Mouse (Mus musculus) spleen, postnatal 36 days (tissue): ENCODE results near the gene Zfp26.

Source experiments
- DNase-seq, 2 experiments: peaks; one replicate each; pipeline ENCODE4 v3.0.0; 2022; ENCODE audit warnings: low spot score in 2 of 2, mixed read lengths in 1 of 2

Gene Zfp26

DNA sequence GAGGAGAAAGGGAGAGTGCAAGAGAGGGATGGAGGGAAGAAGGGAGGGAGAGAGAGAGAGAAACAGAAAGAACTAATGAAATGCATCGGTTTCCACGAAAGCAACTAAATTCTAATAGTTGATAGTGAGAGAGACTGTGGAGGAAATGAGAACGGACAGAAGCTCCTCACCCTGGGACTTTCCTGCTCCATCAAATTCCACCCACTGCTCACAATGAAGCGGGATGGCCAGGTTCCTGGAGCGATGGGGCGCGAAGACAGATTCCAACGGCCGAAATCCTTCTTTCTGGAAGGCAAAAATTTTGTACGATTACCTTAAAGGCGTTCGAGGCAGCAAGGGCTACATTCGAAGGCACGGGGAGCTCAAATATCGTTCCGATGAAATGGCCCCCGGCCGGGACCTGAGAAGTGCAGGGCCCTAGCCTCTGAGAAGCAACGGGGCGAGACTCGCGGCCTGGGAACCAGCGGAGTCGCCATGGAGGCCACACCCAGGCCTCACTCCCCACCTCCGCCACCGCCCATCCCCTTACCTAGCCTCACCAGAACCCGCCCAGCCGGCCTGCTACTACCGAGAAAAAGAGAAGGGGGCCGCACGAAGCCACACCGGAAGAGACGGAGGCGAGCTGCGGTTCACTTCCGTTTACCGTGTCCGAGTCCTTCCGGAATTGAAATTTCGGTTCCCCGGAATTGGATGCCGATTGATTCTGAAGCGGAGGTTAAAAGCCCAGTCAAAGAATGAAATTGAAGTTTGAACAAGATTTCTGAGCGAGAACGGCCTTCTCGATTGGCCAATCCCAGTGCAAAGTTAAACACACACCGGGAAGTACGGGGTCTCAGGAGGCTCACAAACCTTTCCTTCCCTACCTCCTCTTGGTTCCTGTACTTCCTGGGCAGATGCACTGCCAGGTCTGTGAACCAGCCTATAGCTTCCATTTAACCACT is at the start of gene Zfp26:
Gene Zfp26, minus strand, starts transcription at position 786 of the 941 bp plus-strand sequence.
- peak; percentile 79 for DNase-seq

DNA sequence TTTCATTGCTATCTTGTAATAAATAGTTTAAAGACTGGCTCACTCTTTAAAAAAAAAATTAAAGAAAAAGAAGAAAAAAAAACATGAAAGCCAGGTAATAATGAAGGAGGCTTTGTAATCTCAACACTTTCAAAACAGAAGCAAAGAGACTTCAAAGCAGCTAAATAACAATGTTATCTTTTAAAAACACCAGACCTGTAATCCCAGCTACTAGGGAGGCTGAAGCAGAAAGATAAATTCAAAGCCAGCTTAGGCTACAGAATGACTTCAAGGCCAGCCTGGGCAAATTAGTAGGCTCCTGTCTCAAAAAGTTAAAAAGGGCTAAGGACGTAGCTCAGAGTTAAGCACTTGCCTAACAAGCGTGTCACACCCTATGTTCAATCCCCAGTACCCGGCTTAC is 49.7 kb upstream of the Zfp26 start:
- no peak for DNase-seq

DNA sequence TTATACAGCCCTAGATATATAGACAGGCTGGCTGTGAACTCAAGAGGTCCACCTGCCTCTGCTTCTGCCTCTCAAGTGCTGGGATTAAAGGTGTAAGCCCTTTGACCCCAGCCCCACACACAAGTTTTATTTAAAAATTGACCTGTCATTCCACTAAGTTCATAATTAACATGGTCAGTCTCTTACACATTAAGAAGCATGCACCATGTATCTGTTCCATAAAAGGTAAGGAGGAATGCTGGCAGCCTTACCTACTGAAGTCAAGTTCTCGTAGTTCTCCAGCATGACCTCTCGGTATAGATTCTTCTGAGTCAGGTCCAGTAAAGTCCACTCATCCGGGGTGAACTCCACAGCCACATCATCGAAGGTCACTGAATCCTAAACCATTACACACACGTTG is 44.8 kb upstream of the Zfp26 start:
- DNase-seq, result no peak

DNA sequence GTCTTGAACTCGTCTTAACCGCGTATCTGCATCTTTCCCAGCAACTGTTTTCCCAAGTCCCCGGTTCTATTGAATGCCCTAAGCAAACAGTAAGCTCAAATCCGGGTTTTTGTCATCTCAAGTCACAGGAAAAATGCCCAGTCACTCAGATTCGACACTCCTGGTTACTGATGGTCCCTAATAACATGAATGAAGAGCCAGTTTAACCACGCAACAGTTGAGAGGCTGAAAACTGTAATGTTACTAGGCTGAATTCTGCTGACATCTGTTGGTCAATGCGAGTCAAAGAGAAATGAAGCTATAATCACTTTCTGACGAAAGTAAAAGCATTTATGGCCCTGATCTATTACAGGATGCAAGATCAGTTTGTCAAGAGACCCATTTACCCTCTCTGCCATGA is 33.3 kb upstream of the Zfp26 start:
- peak in 1 of 2 experiments; percentile 4 for DNase-seq

DNA sequence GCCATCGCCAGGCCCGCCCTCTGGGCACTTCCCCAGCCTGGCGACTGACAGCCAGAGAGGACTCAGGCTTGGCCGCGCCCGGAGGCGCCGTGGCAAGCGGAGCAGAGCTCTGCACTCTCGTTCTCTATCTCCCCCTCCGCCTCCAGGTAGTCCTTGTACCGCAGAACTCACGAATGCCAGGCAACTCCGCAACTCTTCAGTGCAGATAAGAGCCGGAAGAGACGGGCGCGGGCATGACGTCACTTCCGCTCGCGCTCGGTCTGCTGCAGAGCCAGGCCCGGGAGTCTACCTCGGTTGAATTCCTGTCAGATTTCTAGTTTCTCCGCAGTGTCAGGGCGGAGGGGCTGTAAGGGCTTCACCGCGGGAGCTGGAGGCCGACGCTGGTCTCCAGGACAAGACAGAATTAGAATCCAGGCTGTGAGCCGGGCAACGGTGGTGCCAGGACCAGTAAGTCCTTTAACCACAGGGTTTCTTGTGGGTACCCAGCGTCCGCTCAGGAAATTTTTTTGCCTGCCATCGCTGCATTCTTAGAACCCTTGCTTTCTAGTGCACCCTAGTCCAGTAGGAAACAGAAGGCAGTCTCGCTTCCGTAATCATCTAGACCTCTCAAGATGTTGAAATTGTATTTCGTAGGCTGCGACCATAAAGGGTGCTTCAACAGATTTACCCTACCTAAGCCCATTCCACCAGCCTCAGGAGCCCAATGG is 32.7 kb upstream of the Zfp26 start, which contains the start of gene Zfp426:
Gene Zfp426, minus strand, starts transcription at position 220 of the 707 bp plus-strand sequence.
- peak; percentile 85 for DNase-seq

DNA sequence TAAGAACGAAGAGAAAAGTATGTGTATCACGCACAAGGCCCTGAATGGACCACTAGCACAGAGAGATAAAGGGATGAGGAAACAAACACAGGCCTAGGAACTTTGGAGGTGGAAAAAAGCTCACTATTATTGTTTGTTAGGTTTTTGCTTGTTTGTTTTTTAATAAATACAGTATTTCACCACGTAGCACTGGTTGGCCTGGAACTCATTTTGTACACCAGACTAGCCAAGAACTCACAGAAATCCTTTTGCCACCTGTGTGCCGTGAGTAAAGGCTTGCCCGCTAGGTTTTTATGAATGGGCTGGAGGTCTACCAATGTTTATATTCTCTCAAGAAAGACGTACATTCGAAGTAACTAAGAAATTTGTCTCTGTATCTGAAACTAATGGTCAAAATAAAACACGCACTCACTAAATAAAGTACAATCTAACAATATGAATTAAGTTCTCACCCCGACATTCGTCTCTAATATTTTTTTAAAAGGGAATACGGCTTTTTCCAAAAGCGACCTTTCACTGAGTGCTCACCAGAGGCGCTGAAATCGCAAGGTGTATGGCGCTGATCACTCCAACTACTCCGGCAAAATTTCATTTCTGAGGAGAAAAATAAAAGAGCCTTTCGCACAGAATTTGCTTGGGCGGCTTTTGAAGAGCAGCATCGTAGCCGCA is 32.0 kb upstream of the Zfp26 start:
- no peak for DNase-seq

DNA sequence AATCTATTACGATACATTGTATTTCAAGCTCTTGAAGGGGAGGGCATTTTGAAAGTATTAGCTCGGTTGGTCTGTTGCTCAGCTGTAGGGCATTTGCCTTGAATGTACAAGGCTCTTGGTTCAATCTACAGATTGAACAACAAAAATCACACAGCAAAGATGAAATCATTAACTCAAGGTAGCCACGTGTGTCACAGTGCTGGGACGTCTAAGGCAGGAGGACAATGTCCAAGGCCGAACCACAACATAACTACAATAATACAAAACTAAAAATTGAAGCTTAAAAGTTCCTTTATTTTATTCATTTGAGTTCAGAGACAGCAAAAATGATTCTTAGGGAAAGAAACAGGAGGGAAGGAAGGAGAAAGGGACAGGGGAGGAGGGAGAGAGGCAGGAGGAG is 29.6 kb upstream of the Zfp26 start:
- DNase-seq, result no peak

DNA sequence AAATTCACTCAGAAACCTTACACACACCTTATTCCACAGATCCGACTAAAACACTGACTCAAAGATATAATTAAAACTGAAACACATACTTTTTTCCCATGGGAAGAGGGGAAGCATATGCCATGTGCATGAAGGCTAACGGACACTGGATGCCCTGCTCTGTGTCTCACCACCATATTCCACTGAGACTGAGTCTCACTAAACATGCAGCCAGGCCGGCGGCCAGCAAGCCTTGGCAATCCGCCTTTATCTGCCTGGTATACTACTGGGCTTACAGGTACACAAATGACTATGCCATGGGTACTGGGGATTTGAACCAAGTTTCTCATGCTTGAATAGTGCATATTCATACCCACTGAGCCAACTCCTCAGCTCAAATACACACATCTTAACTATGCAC is 19.4 kb upstream of the Zfp26 start:
- no peak for DNase-seq

DNA sequence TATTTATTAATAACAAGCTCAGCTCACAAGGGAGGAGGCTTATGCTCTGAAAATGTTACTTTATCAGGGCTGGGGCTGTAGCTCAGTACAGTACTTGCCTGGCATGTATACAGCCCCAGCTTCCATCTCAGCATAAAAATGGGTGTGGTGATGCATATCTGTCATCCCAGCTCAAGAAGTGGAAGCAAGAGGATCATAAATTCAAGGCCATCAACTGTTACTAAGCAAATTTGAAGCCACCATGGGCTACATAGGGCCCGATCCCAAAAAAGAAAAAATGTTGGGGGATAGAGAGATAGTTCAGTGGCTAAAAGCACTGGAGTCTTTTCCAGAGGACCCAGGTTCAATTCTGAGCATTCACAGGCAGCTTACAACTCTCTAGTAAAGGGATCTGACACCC is 16.7 kb upstream of the Zfp26 start:
- DNase-seq, result no peak

DNA sequence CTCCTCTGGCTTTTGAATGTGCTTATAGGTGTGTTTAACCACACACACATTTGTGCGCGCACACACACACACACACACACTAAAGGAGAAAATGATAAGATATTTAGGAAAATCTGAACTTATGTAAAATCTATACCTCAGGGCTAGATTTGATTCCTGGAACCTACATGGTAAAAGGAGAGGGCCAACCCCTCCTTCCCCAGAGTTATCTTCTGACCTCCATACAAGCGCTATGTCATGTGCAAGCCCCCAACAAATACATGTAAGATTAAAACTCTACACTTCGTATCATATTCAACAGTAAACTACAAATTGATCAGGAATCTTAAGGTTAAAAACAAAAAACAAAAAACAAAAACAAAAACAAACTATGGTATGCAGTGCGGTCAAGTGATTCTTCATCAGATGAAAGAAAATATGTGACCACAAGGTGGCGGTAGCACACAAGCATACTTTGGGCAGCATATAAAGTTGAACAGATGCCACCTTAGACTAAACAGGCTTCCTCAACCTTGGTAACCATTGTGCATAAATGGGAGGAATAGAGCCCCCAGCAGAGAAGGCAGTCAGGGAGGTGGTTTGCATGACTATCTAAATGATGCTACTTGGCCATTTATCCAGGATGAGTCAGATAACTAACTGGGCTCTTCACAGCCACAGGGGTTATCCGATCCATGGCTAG is 6.9 kb upstream of the Zfp26 start:
- DNase-seq, result peak; percentile 30 to 59

DNA sequence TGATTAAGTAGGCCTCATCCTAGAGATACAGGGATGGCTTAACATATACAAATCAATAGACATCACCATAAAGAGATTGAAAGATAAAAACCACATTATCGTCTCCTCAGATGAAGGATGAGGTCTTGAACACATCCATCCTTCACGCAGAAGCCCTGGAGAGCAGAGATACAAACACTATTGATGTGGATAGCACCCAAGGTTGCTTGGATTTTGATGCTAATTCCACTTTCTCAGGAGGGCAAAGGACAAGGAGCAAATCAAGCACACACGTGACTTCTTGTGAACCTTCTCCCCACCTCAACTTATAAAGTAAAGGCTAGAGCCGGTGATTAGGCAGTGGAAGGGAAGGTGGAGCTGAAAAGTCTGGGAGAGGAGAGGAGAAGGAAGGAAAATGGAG is 6.3 kb downstream of the Zfp26 start:
- DNase-seq, result no peak

DNA sequence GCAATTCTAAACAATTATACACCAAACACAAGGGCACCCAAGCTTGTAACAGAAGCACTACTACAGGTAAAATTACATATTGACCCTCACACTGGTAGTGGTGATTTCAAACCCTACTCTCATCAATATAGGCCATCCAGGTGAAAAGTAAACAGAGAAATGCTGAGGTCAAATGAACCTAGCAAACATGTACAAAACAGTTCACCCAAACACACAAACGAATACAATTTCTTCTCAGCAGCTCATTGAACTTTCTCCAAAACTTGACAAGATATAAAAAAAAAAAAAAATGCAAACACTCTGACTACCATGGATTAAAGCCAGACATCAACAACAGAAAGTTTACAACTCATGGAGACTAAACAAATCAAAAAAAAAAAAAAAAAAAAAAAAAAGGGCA is 8.5 kb downstream of the Zfp26 start:
- no peak for DNase-seq

DNA sequence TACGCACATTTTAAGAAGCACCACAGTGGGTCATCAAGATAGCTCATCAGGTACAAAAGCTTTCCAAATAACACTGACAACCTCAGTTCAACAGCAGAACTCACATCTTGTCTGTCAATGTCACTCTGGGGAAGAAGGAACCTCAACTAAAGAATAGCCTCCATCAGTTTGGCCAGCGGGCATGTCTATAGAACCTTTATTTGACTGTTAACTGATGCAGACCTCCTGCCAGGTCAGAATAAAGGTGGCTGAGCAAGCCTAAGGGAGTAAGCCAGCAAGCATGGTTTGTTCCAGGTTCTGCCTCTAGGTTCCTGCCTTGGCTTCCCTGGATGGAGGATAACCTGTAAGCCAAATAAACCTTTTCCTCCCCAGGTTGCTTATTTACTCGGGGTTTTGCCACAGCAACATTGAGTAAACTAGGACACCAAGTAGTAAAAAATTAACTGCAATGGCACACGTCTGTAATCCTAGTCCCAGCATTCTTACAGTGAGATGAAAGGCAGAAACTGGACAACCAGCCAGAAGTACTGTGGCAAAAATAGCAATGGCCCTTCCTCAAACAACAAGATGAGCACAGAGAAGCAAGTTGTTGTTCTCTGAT is 16.7 kb downstream of the Zfp26 start:
- no peak for DNase-seq

DNA sequence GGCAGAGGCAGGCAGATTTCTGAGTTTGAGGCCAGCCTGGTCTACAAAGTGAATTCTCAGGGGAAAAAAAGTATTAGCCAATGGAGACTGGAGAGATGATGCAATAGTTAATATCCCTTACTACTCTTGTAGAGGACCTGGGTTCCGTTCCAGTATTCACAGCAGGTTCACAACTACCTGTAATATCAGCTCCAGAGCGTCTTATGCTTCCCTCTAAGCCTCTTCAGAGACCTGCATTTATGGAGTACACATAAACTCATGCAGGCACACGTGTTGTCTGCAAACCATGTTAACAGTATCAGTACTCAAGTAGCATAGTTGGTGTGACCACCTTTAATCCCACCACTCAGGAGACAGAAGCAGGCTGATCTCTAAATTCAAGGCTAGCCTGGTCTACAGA is 30.0 kb downstream of the Zfp26 start:
- DNase-seq, result no peak

DNA sequence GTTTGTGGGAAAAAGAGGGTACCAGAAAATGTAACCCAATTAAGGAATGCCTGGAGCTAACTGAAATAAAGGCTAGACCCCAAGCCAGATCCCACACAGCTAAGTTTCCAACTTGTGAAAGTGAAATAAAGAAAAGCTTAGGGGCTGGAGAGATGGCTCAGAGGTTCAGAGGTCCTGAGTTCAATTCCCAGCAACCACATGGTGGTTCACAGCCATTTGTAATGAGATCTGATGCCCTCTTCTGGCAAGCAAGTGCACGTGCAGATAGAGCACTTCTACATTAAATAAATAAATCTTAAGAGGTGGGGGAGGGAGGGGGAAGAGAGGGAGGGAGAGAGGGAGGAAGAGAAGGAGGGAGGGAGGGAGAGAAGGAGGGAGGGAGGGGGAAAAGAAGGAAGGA is 48.5 kb downstream of the Zfp26 start:
- DNase-seq, result no peak

DNA sequence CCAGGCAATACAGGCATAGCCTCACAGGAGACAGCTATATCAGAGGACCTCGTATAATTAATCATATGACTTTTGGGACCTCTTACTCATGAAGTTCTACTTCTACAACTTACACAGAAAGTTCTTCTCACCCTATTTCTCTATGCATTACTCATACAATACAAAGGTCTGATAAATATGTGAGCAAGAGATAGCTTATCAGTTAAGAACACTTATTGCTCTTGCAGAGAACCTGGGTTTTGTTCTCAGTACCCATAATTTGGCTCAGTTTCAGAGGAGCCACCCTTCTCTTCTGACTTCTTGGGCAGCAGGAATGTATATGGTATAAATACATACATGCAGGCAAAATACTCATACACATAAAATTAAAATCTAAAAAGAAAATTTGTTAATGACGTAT is 50.6 kb downstream of the Zfp26 start:
- DNase-seq, result no peak

DNA sequence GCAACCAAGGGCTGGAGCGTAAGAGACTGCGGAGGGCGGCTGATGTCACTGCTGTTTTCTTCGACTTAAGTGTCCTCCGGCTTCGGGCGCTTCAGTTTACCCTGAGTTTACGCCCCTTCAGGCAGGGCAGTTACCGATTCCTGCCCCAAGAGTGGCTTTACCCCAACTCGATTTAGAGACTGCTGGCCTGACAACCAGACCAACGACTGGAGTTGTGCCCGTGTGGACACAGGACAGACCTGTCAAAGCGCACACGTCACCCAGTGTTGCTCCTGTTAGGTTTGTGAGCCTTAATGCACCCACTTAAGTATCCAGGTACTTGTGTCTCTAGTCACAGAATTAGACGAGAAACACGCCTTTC is 74.6 kb downstream of the Zfp26 start:
- DNase-seq, result no peak

DNA sequence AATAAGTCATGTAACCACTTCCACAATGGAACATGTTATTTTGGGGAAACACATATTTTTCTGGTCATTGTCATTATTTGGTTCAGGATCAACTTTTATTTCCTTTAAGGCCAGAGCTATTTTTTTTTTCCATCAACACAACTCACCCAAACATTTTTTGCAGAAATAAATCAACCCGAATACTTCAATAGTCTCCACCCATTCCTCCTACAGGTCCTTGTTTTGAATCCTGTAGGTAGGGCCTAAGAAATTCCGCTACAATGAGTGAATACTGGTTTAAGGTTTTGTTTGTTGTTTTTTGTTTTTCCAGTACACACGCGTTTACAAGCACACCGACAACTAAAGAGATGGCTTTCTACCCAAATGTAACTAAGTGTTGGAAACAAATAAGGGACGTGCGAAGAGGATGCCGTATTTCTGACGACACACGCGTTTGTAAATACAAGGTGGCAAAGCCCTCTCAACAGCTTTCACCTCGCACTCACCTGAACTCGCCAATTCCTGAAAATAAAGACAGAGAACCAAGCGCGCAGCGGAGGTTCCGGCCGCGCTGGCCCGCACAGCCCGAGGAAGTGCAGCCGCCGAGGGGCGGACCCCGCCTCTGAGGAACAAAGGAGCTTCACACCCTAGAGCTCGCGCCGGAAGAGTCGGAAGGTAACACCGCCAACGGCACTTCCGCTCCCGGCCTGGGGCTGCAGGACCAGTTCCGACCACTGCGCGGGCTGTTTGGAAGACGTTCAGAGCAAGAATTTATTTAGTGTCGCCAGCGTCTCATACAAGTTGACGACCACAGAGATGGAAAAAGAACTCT is 75.2 kb downstream of the Zfp26 start, which contains the start of gene Zfp560:
Gene Zfp560, minus strand, starts transcription at position 646 of the 811 bp plus-strand sequence.
- peak; percentile 81 to 83 for DNase-seq

DNA sequence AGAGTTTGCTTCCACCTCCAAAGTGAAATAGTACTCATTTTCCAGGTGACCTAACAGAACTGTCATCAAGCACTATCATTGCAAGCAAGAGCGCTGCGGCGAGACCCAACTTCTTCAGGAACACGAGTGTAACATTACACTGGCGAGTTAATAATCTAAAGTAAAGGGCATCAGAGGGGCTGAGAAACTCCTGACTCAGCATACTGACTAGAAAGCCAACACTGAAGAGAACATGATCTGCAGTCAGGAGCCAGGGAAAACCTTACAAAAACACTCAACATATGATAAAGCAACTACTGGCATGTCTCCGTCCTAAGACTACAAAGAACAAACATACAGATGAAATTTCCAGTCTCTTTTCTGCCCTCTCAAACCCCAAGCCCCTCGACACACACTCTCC is 76.3 kb downstream of the Zfp26 start:
- DNase-seq, result no peak
